ENCODE assay signal across 8 mouse cellular contexts in genomic region chr6:101197642-101198041, GRCm38 (mm10).
DNase-seq lines count a peak whose midpoint lies in the region; ATAC-seq and TF ChIP-seq lines count a peak whose summit lies in the region.

No protein-coding gene starts in this region.

- peaks cover 3% of the 10 kb centered on the region; the same call in 1 of the 2 replicates for H3K4me1 ChIP-seq in lung, adult 2 months (ENCODE audit: control insufficient read depth, insufficient read depth, low read length)

- peak; percentile 60 for TF ChIP-seq CTCF in lung, adult 2 months (IDR thresholded peaks at IDR 0.05; ENCODE audit: insufficient read depth, low read length)

- TF ChIP-seq POLR2A in lung, adult 2 months (IDR thresholded peaks at IDR 0.05; ENCODE audit: borderline replicate concordance, extremely low read depth, low read depth, low read length), result no peak

- 14% methylated on average over 5 of the region's 5 CpGs for WGBS in lung, adult 2 months

- peak; percentile 72 for DNase-seq in ES-CJ7 (ENCODE audit: low read depth, low spot score)
- peak; percentile 78 for DNase-seq in adipocyte (ENCODE audit: low spot score)
- peak; percentile 77 to 86 for DNase-seq in cerebellum, postnatal 4 days (ENCODE audit: low spot score in 2 of 2)
- DNase-seq in gastrocnemius, adult 8-10 months (ENCODE audit: low spot score in 2 of 2), result peak; percentile 34 to 40
- DNase-seq in kidney, postnatal 36 days, result peak; percentile 68 to 86
- DNase-seq in lung, adult 2 months, result peak; percentile 30
- peak; percentile 22 for DNase-seq in retina, adult 2 months (ENCODE audit: low read depth, low spot score)

- no peak overlapping the region for H3K4me3 ChIP-seq in lung, adult 2 months (replicated peaks; ENCODE audit: extremely low read depth, low read depth, low read length)

- no peak for ATAC-seq in activated CD4-positive, CD25-positive, alpha-beta regulatory T cell, adult 4 months

Comparison
In these comparisons a context has a peak if more than half of its experiments do, and no peak if none do; other contexts are left out.
1. DNase-seq: peak in every context shown above with its lines; median percentile 82 in cerebellum, postnatal 4 days; 78 in adipocyte; 77 in kidney, postnatal 36 days; 72 in ES-CJ7; 37 in gastrocnemius, adult 8-10 months; 30 in lung, adult 2 months; 22 in retina, adult 2 months.